8 mouse cellular contexts compared by ENCODE assay signal in the genomic region with DNA sequence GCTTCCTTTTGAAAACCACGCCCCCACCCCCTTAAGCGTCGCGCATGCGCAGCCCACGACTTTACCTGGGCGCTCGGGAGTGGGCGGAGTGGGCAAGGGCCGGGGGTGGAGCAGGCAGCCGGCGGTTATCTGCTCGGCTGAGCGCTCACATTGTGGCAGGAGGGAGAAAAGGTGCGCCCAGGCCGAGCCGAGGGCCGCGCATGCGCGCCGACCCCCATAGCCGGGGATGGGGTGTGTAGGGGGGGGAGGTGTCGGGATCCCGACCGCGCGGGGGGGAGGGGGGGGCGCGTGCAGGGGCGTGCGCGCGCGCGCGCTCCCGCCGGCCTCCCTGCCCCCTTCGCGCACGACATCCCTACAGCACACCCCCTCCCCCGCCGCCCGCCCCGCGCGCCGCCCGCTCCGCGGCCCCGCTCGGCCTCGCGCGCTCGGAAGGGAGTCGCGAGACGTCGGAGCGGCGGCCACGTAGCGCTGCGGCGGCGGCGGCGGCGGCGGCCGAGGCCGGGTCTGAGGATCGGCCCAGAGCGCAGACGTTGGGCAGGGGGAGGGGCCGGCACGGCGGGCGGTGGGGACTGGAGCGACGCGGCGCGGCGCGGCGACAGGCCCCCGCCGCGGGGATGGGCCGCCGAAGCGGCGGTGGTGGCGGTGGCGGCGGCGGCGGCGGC. TPM values are rescaled to one million over a fixed set of nuclear protein-coding genes. Genes with fewer than 3 reads are reported as not detected.
DNase-seq lines count a peak whose midpoint lies in the region; ATAC-seq lines count a peak whose summit lies in the region.

A gene (plus strand): TSS at position 111 of the 662 bp plus-strand sequence.

- DNase-seq in gastrocnemius, adult 8-10 months (ENCODE audit: low spot score in 2 of 2), result peak; percentile 59 to 79
- peak; percentile 57 for DNase-seq in hindlimb bud, embryonic 11.5 days (ENCODE audit: extremely low spot score, low read depth, low spot score)
- DNase-seq in left cerebral cortex, postnatal 10 days (ENCODE audit: extremely low spot score in 1 of 2, low spot score in 2 of 2), result peak; percentile 69 to 88
- DNase-seq in right cerebral cortex, postnatal 25 days, result peak; percentile 79
- peak; percentile 97 for DNase-seq in yolk sac, embryonic 10.5 days (ENCODE audit: low spot score)

- peak; percentile 67 for ATAC-seq in activated CD4-positive, CD25-positive, alpha-beta regulatory T cell, adult 4 months
- peak; percentile 76 for ATAC-seq in common myeloid progenitor, adult 5-6 weeks (replicated peaks; ENCODE audit: low read depth, poor library complexity, severe bottlenecking)
- peak; percentile 84 for ATAC-seq in megakaryocyte-erythroid progenitor cell, adult 5-6 weeks (replicated peaks; ENCODE audit: low FRiP score, low TSS enrichment, poor library complexity, severe bottlenecking)

- intact Hi-C loops in left cerebral cortex, postnatal 10 days (cut with DNase I), result no loop called here

RNA-seq across cellular contexts. Expression of the gene that starts here (rescaled TPM):
- 10 to 100 TPM in 1 of 2 experiments, 1 to 10 TPM in 1; 9.6 to 13.0 TPM for polyA plus RNA-seq in activated CD4-positive, CD25-positive, alpha-beta regulatory T cell, adult 4 months (2017; shearing (Covaris generic))
- total RNA-seq in common myeloid progenitor, adult 5-6 weeks (2017), result 19.7 and 22.2 TPM in 2 replicates
- total RNA-seq in gastrocnemius, adult 8-10 months (2022), result 100 to 1,000 TPM; 107 to 171 (median 133) TPM
- total RNA-seq in left cerebral cortex, postnatal 10 days (2021), result 10 to 100 TPM; 39.9 to 40.8 TPM
- total RNA-seq in megakaryocyte-erythroid progenitor cell, adult 5-6 weeks (2014; fragmentation: Nextera tagmentation), result 43.0 and 54.5 TPM in 2 replicates
- total RNA-seq in megakaryocyte-erythroid progenitor cell, adult 5-6 weeks (2017), result 27.4 and 28.2 TPM in 2 replicates

Comparison
In these comparisons a context has a peak if more than half of its experiments do, and no peak if none do; other contexts are left out.
1. Peak in every context shown above with its lines: DNase-seq and ATAC-seq.